Mouse (Mus musculus): ENCODE data around the gene Blvrb. TPM values are rescaled to one million over a fixed set of nuclear protein-coding genes. Genes with fewer than 3 reads are reported as not detected.

The Blvrb gene
- polyA plus RNA-seq, 1 experiment, result not detected

DNA sequence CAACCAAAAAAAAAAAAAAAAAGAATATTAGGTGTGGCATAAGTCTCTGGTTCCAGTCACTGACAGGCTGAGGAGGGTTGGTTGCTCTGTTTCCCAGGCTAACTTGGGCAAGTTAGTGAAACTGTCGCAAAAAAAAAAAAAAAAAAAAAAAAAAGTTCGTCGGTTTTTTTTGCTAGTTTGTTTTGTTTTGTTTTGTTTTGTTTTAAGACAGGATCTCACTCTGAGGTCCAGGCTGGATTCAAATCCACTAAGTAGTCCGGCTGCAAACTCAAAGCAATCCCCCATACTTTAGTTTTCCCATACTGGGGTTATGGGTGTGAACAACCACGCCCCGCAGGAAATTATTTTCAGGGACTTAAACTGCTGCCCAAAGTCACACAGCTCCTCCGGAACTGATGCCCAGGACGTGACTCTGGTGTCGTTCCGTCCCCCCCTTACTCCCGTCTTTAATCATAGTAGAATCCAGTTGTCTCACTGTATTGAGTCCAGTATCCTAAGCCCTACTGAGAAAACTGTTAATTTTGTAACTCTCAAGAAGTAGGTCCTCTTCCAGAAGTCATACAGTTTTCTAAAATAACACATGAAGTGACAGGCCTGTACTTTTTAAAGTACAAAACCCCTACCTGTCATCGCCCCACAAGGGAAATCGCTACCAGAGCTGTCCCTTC is 38.5 kb downstream of the Blvrb start:
- peak overlapping the region; percentile 41; the same call in 1 of the 2 replicates for H3K27ac ChIP-seq (ENCODE audit: insufficient read depth, low read depth, low read length)
- H3K4me3 ChIP-seq (ENCODE audit: insufficient read depth, low read depth, low read length), result peak overlapping the region; percentile 88
- H3K4me1 ChIP-seq (ENCODE audit: control insufficient read depth, insufficient read depth, low read length), result peaks cover 23% of the 10 kb centered on the region; the same call in 1 of the 2 replicates
- WGBS, result 6% methylated on average over 13 of the region's 13 CpGs
- TF ChIP-seq CTCF (IDR thresholded peaks at IDR 0.05; ENCODE audit: insufficient read depth, low read depth, low read length) (no peak), POLR2A (IDR thresholded peaks at IDR 0.05; ENCODE audit: insufficient read depth, low read depth, low read length) (no peak)

DNA sequence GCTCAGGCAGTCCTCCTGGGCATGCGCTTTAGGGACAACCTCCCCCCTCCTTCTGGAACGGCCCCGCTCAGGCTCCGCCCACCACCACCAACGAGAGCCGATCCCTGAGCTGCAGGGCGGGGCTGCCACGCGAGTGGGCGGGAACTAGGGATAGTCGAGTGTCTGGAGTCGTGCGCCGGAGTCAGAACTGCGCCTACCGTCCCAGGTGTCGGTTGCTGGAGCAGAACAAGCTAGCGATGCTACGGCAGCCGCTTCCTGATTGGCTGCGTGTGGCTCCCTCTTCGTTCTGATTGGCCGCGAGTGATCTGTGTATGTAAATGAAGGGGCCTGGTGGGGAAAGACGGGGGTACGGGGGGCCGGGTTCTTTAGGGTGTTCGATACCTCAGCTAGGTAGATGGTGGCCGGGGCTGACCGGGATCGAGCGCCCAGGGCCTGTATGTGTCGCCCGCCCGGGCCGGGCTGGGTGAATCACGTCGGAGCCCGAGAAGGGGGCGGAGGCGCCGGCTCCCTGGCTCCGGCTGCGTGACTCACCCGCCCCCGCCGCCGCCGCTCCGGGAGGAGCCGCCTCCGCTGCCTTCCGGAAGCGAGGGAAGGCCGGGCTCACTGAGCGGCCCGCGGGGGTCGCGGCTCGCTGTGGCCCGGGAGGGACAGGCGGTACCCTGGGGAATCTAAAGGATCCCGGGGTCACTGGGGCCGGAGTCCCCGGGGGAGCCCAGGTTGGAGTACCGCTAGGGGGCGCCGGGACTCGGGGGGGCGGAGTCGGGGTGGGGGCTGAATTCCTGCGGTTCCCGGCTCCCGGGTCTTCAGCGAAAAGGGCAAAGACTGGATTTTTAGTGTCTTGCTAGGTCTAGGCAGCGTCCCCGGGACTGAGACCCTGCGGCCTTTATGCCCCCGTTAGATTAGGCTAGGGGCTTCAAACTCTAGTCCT is 39.3 kb downstream of the Blvrb start, which contains the start of gene Sertad1:
TSS of gene Sertad1 (plus strand) at position 141 of the 928 bp plus-strand sequence.
- peak within 1 kb of the TSS; percentile 88 for H3K4me3 ChIP-seq (ENCODE audit: insufficient read depth, low read depth, low read length)
- under 1% methylated on average over 71 of the region's 80 CpGs for WGBS
- TF ChIP-seq POLR2A (IDR thresholded peaks at IDR 0.05; ENCODE audit: insufficient read depth, low read depth, low read length) (peak; percentile 90), CTCF (IDR thresholded peaks at IDR 0.05; ENCODE audit: insufficient read depth, low read depth, low read length) (peak; percentile 99)

DNA sequence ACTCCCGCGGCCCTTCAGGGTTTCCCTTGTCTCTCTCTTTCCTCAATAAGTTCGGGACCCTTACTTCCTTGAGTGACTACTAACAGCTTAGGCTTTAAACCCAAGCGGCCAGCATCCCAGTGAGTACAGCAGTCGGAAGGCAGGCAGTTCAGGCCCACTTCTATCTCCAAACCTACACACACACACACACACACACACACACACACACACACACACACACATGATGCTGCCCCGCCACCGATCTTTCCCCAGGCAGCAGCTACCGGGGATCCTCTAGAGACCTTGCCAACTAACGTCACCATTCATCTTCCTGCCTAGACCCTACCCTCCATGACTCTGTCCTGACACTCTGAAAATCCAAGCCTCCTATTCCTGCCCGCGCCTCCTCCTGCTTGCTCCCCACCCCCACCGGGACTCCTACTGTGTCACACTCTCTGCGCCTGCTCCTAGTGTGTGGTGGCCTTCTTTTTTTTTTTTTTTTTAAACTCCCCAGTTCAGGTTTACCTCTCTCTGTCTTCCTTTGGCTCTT is 40.0 kb downstream of the Blvrb start:
- no peak for TF ChIP-seq POLR2A (IDR thresholded peaks at IDR 0.05; ENCODE audit: insufficient read depth, low read depth, low read length)
- TF ChIP-seq CTCF (IDR thresholded peaks at IDR 0.05; ENCODE audit: insufficient read depth, low read depth, low read length), result no peak
- 2% methylated on average over 13 of the region's 13 CpGs for WGBS
- Histone ChIP-seq H3K4me3 (ENCODE audit: insufficient read depth, low read depth, low read length) (peak overlapping the region; percentile 88), H3K4me1 (ENCODE audit: control insufficient read depth, insufficient read depth, low read length) (peaks cover 18% of the 10 kb centered on the region; the same call in 1 of the 2 replicates), H3K27ac (ENCODE audit: insufficient read depth, low read depth, low read length) (peak overlapping the region; percentile 67)

More for the DNA sequence above, 39.3 kb downstream of the Blvrb start, which contains the start of gene Sertad1:
- peaks cover 18% of the 10 kb centered on the region; the same call in 1 of the 2 replicates for H3K4me1 ChIP-seq (ENCODE audit: control insufficient read depth, insufficient read depth, low read length)
- H3K27ac ChIP-seq (ENCODE audit: insufficient read depth, low read depth, low read length), result peak within 1 kb of the TSS; percentile 93

DNA sequence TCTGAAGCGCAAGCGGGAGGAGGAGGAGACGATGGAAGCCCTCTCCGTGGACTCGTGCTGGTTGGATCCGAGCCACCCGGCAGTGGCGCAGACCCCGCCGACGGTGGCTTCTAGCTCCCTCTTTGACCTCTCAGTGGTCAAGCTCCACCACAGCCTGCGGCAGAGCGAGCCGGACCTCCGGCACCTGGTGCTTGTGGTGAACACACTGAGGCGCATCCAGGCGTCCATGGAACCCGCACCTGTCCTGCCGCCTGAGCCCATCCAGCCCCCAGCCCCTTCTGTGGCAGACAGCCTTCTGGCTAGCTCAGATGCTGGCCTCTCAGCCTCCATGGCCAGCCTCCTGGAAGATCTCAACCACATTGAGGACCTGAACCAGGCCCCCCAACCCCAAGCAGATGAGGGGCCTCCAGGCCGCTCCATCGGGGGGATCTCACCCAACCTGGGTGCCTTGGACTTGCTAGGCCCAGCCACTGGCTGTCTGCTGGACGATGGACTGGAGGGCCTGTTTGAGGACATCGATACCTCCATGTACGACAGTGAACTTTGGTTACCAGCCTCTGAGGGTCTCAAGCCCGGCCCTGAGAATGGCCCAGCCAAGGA is 41.6 kb downstream of the Blvrb start:
- H3K27ac ChIP-seq (ENCODE audit: insufficient read depth, low read depth, low read length), result no peak overlapping the region
- WGBS, result 89% methylated on average over 25 of the region's 25 CpGs
- no peak for TF ChIP-seq CTCF (IDR thresholded peaks at IDR 0.05; ENCODE audit: insufficient read depth, low read depth, low read length)
- TF ChIP-seq POLR2A (IDR thresholded peaks at IDR 0.05; ENCODE audit: insufficient read depth, low read depth, low read length), result no peak
- peaks cover 18% of the 10 kb centered on the region; the same call in 1 of the 2 replicates for H3K4me1 ChIP-seq (ENCODE audit: control insufficient read depth, insufficient read depth, low read length)
- H3K4me3 ChIP-seq (ENCODE audit: insufficient read depth, low read depth, low read length), result no peak overlapping the region

DNA sequence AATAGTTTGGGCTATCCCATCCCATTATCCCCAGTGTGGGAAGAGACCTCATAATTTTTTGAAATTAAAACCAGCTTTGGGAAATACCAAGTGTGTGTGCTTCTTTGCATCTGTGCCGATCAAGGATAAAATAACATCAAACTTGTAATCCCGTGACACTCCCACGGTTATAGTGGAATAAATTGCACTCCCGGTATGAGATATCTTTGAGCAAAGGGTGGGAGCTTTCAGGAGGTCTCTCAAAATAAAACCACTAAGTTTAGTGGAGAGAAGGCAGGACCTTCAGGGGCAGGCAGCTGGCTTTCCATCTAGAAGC is 42.4 kb downstream of the Blvrb start:
- Histone ChIP-seq H3K4me3 (ENCODE audit: insufficient read depth, low read depth, low read length) (peak overlapping the region; percentile 51), H3K27ac (ENCODE audit: insufficient read depth, low read depth, low read length) (no peak overlapping the region; the same call in 1 of the 2 replicates), H3K4me1 (ENCODE audit: control insufficient read depth, insufficient read depth, low read length) (peaks cover 18% of the 10 kb centered on the region; the same call in 1 of the 2 replicates)
- no peak for TF ChIP-seq CTCF (IDR thresholded peaks at IDR 0.05; ENCODE audit: insufficient read depth, low read depth, low read length)
- no peak for TF ChIP-seq POLR2A (IDR thresholded peaks at IDR 0.05; ENCODE audit: insufficient read depth, low read depth, low read length)
- 28% methylated on average over 4 of the region's 4 CpGs for WGBS

DNA sequence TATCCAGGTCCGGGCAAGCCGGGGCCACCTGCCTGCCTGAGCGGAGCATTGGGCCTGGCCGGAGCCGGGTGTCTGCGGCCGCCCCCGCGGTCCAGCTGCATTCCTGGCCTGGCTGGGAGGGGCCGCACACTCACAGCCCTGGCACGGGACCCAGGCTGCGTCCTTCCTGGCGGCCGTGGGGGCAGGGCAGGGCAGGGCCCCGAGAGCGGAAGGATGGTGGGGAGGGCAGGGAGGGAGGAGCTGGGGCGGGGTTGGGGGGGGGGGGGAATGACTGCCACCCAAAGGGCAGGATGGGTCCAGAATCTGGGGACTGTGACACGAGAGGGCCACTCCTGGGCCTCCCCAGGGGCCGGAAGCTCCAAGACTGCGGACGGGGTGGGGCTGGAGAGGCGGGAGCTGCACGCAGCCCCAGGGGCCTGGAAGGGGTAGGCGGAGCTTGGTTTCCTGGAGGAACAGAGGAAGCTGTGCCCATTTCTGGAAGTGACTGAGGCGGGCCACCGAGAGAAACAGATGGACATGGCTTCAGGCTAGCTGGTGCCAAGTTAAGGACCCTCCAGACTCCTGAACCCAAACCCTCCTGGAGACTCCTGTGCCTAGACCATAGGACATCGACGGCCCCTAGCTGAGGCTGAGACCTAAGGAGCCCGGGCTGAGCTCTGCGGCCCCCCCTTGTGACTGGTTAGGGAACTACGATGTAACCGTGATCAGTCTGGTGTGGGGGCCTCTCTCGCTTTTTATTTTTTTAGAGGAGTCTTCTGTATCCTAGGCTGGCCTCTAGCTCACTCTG is 43.0 kb downstream of the Blvrb start:
- peak overlapping the region; percentile 9; the same call in 1 of the 2 replicates for H3K27ac ChIP-seq (ENCODE audit: insufficient read depth, low read depth, low read length)
- 3% methylated on average over 31 of the region's 33 CpGs for WGBS
- TF ChIP-seq CTCF (IDR thresholded peaks at IDR 0.05; ENCODE audit: insufficient read depth, low read depth, low read length) (peak; percentile 88), POLR2A (IDR thresholded peaks at IDR 0.05; ENCODE audit: insufficient read depth, low read depth, low read length) (no peak)
- peaks cover 18% of the 10 kb centered on the region; the same call in 1 of the 2 replicates for H3K4me1 ChIP-seq (ENCODE audit: control insufficient read depth, insufficient read depth, low read length)
- H3K4me3 ChIP-seq (ENCODE audit: insufficient read depth, low read depth, low read length), result peak overlapping the region; percentile 51

DNA sequence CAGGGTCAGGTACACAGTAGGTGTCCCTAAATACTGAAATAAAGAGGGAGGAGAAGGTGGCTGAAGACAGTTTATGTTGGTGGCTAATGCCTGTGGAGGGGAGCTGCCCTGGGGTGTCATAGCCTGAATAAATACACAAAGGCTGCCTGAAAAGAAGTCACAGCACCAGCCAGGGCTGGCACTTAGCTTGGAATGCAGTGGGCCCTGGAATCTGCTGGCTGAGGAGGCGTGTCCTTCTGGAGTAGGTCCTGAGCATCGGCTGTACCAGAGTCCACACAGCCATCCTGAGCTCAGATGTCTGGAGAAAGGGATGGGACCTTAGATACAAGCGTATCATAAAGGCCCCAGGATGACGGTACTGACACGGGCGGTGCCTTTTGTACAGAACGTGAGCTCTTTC is 44.1 kb downstream of the Blvrb start:
- no peak for TF ChIP-seq POLR2A (IDR thresholded peaks at IDR 0.05; ENCODE audit: insufficient read depth, low read depth, low read length)
- no peak for TF ChIP-seq CTCF (IDR thresholded peaks at IDR 0.05; ENCODE audit: insufficient read depth, low read depth, low read length)
- WGBS, result 86% methylated on average over 7 of the region's 7 CpGs
- H3K4me3 ChIP-seq (ENCODE audit: insufficient read depth, low read depth, low read length), result no peak overlapping the region
- no peak overlapping the region for H3K27ac ChIP-seq (ENCODE audit: insufficient read depth, low read depth, low read length)
- H3K4me1 ChIP-seq (ENCODE audit: control insufficient read depth, insufficient read depth, low read length), result peaks cover 18% of the 10 kb centered on the region; the same call in 1 of the 2 replicates

DNA sequence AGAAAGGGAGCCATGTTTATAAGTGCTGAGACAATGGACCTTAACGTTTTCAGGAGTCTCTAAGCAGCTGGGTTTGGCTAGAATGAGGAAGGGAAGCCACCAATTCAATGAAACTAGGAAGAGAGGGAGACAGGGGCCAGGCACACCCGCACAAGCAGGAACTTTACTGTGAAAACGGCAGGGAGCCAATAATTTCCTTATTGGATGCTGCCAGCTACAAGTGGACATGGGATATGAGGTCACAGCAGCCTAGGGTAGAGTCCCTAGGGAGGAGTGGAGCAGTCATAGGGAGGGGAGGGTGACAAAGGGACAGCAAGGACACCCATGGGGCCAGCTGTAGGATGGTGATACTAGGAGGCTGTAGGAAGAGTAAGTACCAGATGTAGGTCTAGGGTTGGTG is 45.2 kb downstream of the Blvrb start:
- no peak overlapping the region for H3K27ac ChIP-seq (ENCODE audit: insufficient read depth, low read depth, low read length)
- WGBS, result 72% methylated on average over 3 of the region's 3 CpGs
- peaks cover 14% of the 10 kb centered on the region; the same call in 1 of the 2 replicates for H3K4me1 ChIP-seq (ENCODE audit: control insufficient read depth, insufficient read depth, low read length)
- TF ChIP-seq CTCF (IDR thresholded peaks at IDR 0.05; ENCODE audit: insufficient read depth, low read depth, low read length) (no peak), POLR2A (IDR thresholded peaks at IDR 0.05; ENCODE audit: insufficient read depth, low read depth, low read length) (no peak)
- H3K4me3 ChIP-seq (ENCODE audit: insufficient read depth, low read depth, low read length), result no peak overlapping the region

Measured in olfactory bulb, adult 2 months (tissue).